Mouse (Mus musculus): ENCODE results near the gene Vstm4.

Vstm4 gene

GRCm38 (mm10) chr14:32842052-32842451 is 14.5 kb upstream of the Vstm4 start:
- Histone ChIP-seq H3K4me1 (replicated peaks; ENCODE audit: low read depth, low read length) (no peaks in the 10 kb centered on the region), H3K27me3 (ENCODE audit: insufficient read depth, low read length) (peaks cover 27% of the 10 kb centered on the region), H3K36me3 (ENCODE audit: insufficient read depth, low read length) (no peaks in the 10 kb centered on the region), H3K4me3 (replicated peaks; ENCODE audit: low read length) (no peak overlapping the region), H3K9me3 (ENCODE audit: low read length) (no peaks in the 10 kb centered on the region)
- TF ChIP-seq POU5F1 (IDR thresholded peaks at IDR 0.05; ENCODE audit: borderline replicate concordance, low read length) (no peak), CTCF (conservative IDR thresholded peaks at IDR 0.05; ENCODE audit: low read length) (no peak), NANOG (IDR thresholded peaks at IDR 0.05; ENCODE audit: borderline replicate concordance, low read length) (no peak)

GRCm38 (mm10) chr14:32854059-32854458 is 2.5 kb upstream of the Vstm4 start:
- no peak for TF ChIP-seq POU5F1 (IDR thresholded peaks at IDR 0.05; ENCODE audit: borderline replicate concordance, low read length)
- TF ChIP-seq CTCF (conservative IDR thresholded peaks at IDR 0.05; ENCODE audit: low read length): no peak
- TF ChIP-seq NANOG (IDR thresholded peaks at IDR 0.05; ENCODE audit: borderline replicate concordance, low read length): no peak
- H3K27me3 ChIP-seq (ENCODE audit: insufficient read depth, low read length): peaks cover 36% of the 10 kb centered on the region

GRCm38 (mm10) chr14:32856246-32856645 is 310 bp upstream of the Vstm4 start:
- no peaks in the 10 kb centered on the region for H3K9me3 ChIP-seq (ENCODE audit: low read length)
- H3K4me1 ChIP-seq (replicated peaks; ENCODE audit: low read depth, low read length): peaks cover 20% of the 10 kb centered on the region
- H3K4me3 ChIP-seq (replicated peaks; ENCODE audit: low read length): peak overlapping the region; percentile 71
- TF ChIP-seq CTCF (conservative IDR thresholded peaks at IDR 0.05; ENCODE audit: low read length) (no peak), NANOG (IDR thresholded peaks at IDR 0.05; ENCODE audit: borderline replicate concordance, low read length) (no peak), POU5F1 (IDR thresholded peaks at IDR 0.05; ENCODE audit: borderline replicate concordance, low read length) (no peak)
- no peaks in the 10 kb centered on the region for H3K36me3 ChIP-seq (ENCODE audit: insufficient read depth, low read length)
- H3K27me3 ChIP-seq (ENCODE audit: insufficient read depth, low read length): peaks cover 43% of the 10 kb centered on the region

More at GRCm38 (mm10) chr14:32854059-32854458, 2.5 kb upstream of the Vstm4 start:
- Histone ChIP-seq H3K4me1 (replicated peaks; ENCODE audit: low read depth, low read length) (peaks cover 8% of the 10 kb centered on the region), H3K4me3 (replicated peaks; ENCODE audit: low read length) (no peak overlapping the region), H3K36me3 (ENCODE audit: insufficient read depth, low read length) (no peaks in the 10 kb centered on the region), H3K9me3 (ENCODE audit: low read length) (no peaks in the 10 kb centered on the region)

DNA sequence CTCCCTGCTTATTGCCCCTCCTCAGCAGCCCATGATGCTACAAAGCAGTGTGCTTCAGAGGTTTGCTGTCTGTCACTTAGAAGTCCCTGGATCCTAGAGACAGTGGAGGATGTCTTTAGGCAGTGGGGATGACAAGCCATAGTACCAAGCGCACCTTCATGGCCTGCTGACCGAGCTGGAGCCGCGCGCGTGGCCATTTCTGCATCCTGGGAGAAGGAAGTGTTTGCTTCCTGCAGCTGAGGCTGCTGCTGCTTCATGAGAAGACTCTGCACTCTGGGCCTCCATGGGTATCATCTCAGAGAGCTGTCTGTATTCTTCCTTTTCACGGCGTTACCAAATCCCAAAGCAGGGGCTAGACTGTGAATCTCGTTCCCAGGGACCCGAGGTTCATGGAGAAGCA is 1.8 kb downstream of the Vstm4 start:
- no peaks in the 10 kb centered on the region for H3K9me3 ChIP-seq (ENCODE audit: low read length)
- no peak for TF ChIP-seq NANOG (IDR thresholded peaks at IDR 0.05; ENCODE audit: borderline replicate concordance, low read length)
- TF ChIP-seq POU5F1 (IDR thresholded peaks at IDR 0.05; ENCODE audit: borderline replicate concordance, low read length): no peak
- no peak for TF ChIP-seq CTCF (conservative IDR thresholded peaks at IDR 0.05; ENCODE audit: low read length)

GRCm38 (mm10) chr14:32858941-32859510 is 2.5 kb downstream of the Vstm4 start:
- H3K36me3 ChIP-seq (ENCODE audit: insufficient read depth, low read length): no peaks in the 10 kb centered on the region
- peaks cover 20% of the 10 kb centered on the region for H3K4me1 ChIP-seq (replicated peaks; ENCODE audit: low read depth, low read length)
- no peak overlapping the region for H3K4me3 ChIP-seq (replicated peaks; ENCODE audit: low read length)
- TF ChIP-seq POU5F1 (IDR thresholded peaks at IDR 0.05; ENCODE audit: borderline replicate concordance, low read length): no peak
- TF ChIP-seq CTCF (conservative IDR thresholded peaks at IDR 0.05; ENCODE audit: low read length): no peak
- no peak for TF ChIP-seq NANOG (IDR thresholded peaks at IDR 0.05; ENCODE audit: borderline replicate concordance, low read length)
- no peaks in the 10 kb centered on the region for H3K9me3 ChIP-seq (ENCODE audit: low read length)
- H3K27me3 ChIP-seq (ENCODE audit: insufficient read depth, low read length): peaks cover 43% of the 10 kb centered on the region

More for the DNA sequence above, 1.8 kb downstream of the Vstm4 start:
- Histone ChIP-seq H3K4me3 (replicated peaks; ENCODE audit: low read length) (no peak overlapping the region), H3K4me1 (replicated peaks; ENCODE audit: low read depth, low read length) (peaks cover 20% of the 10 kb centered on the region), H3K36me3 (ENCODE audit: insufficient read depth, low read length) (no peaks in the 10 kb centered on the region), H3K27me3 (ENCODE audit: insufficient read depth, low read length) (peaks cover 43% of the 10 kb centered on the region)

DNA sequence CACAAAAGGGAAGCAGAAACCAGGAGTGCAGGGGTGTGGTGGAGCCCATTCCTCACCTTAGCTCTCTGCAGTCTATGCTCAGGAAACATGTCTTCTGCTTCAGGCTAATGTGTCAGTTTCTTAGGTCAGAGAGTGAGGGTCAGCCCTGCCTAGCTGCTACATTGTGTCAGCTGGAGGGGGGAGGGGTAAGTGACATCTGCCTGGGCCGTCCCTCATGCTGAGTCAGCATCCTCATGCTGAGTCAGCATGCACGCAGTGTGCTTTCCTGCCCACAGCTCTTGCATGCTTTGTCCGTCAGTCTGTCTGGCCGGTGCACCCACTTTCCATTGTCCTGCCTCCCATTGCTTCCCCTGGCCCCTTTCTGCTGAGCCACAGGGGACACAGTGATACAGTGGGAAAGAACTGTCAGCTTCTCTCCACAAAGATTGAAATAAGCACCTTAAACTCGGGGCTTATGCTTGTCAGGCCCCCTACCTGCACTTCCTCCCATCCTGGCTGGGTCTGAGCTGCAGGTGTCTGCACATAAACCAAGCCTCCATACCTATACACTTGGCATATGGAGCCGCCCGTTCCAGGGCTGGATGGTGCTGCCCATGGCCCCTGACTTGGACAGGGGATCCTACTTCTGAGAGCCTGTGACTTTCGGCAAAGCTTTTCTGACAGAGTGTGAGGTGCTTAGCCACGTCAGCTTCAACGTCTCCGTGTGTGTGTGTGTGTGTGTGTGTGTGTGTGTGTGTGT is 3.4 kb downstream of the Vstm4 start:
- H3K36me3 ChIP-seq (ENCODE audit: insufficient read depth, low read length): no peaks in the 10 kb centered on the region
- H3K27me3 ChIP-seq (ENCODE audit: insufficient read depth, low read length): peaks cover 43% of the 10 kb centered on the region
- no peak overlapping the region for H3K4me3 ChIP-seq (replicated peaks; ENCODE audit: low read length)
- no peak for TF ChIP-seq NANOG (IDR thresholded peaks at IDR 0.05; ENCODE audit: borderline replicate concordance, low read length)
- H3K4me1 ChIP-seq (replicated peaks; ENCODE audit: low read depth, low read length): peaks cover 20% of the 10 kb centered on the region
- H3K9me3 ChIP-seq (ENCODE audit: low read length): no peaks in the 10 kb centered on the region

GRCm38 (mm10) chr14:32861149-32861581 is 4.6 kb downstream of the Vstm4 start:
- Histone ChIP-seq H3K9me3 (ENCODE audit: low read length) (no peaks in the 10 kb centered on the region), H3K36me3 (ENCODE audit: insufficient read depth, low read length) (no peaks in the 10 kb centered on the region), H3K4me3 (replicated peaks; ENCODE audit: low read length) (no peak overlapping the region), H3K27me3 (ENCODE audit: insufficient read depth, low read length) (peaks cover 34% of the 10 kb centered on the region), H3K4me1 (replicated peaks; ENCODE audit: low read depth, low read length) (peaks cover 20% of the 10 kb centered on the region)
- TF ChIP-seq NANOG (IDR thresholded peaks at IDR 0.05; ENCODE audit: borderline replicate concordance, low read length): no peak
- TF ChIP-seq CTCF (conservative IDR thresholded peaks at IDR 0.05; ENCODE audit: low read length): no peak
- no peak for TF ChIP-seq POU5F1 (IDR thresholded peaks at IDR 0.05; ENCODE audit: borderline replicate concordance, low read length)

GRCm38 (mm10) chr14:32861656-32862055 is 5.1 kb downstream of the Vstm4 start:
- Histone ChIP-seq H3K9me3 (ENCODE audit: low read length) (no peaks in the 10 kb centered on the region), H3K4me1 (replicated peaks; ENCODE audit: low read depth, low read length) (peaks cover 16% of the 10 kb centered on the region), H3K4me3 (replicated peaks; ENCODE audit: low read length) (no peak overlapping the region), H3K27me3 (ENCODE audit: insufficient read depth, low read length) (peaks cover 29% of the 10 kb centered on the region), H3K36me3 (ENCODE audit: insufficient read depth, low read length) (no peaks in the 10 kb centered on the region)
- TF ChIP-seq CTCF (conservative IDR thresholded peaks at IDR 0.05; ENCODE audit: low read length): no peak
- TF ChIP-seq POU5F1 (IDR thresholded peaks at IDR 0.05; ENCODE audit: borderline replicate concordance, low read length): no peak
- TF ChIP-seq NANOG (IDR thresholded peaks at IDR 0.05; ENCODE audit: borderline replicate concordance, low read length): no peak
